Mouse (Mus musculus) ovary, adult 18-20 months (tissue): ENCODE data around the gene Hal.
"Not testable (repeated sequence)": the region's sequence is repeated elsewhere in the genome, so short reads cannot be mapped to it uniquely, and the experiment has no call there.

Source experiments
- DNase-seq: peaks from one replicate; pipeline ENCODE4 v3.0.0; 2022; ENCODE audit warnings: low spot score, mixed read lengths

The Hal gene

DNA sequence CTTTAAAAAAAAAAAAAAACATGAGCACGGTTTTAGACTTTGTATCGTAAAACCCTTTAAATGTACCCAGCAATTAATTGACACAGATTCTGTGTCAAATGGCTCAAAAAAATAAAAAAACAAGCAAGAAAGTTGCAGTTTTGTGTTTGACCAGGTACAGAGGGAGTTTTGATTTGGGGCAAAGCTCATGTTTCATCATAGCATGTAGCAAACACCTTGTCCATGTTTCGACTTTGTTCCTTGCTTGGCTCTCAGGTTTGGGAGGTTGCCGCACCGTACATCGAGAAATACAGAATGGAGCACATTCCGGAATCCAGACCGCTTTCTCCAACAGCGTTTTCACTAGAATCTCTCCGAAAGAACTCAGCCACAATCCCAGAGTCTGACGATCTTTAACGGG lies 27.4 kb downstream of the Hal start:
- no peak for DNase-seq

DNA sequence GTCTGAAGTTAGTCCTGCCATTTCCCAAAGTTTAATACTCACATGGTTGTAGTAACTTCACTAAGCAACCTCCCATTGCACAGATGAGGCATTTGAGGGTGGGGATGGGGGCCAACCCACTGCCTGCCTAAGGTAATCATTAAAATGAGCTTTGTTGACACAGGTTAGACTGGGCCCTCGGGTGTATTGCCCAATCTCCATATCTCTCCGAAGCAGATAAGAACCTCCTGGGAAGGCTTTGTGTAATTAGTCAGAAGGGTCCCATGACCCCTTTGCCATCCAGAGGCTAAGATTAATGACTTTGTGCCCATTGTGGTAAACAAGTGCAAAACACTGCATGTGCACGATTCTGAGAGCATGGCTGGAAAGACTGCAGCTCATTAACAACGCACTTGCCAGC lies 29.2 kb downstream of the Hal start:
- no peak for DNase-seq

DNA sequence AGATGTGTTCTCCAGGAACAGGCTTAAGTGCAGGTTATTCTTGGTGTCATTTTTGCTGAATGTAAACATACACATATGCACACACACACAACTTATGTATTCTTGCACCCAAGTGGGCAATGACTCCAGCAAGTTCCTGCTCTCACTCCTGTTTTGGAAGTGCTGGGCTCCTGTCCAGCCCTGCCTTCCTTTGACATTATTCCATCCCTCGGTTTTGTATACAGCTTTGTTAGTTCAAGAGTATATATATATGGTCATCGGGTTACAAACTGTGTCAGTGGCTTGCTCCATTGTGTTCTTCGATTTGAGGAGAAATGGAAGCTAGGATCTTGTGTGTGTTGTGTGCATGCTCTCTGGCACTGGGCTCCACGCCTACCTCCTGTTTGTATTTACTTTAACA lies 29.6 kb downstream of the Hal start:
- no peak for DNase-seq

DNA sequence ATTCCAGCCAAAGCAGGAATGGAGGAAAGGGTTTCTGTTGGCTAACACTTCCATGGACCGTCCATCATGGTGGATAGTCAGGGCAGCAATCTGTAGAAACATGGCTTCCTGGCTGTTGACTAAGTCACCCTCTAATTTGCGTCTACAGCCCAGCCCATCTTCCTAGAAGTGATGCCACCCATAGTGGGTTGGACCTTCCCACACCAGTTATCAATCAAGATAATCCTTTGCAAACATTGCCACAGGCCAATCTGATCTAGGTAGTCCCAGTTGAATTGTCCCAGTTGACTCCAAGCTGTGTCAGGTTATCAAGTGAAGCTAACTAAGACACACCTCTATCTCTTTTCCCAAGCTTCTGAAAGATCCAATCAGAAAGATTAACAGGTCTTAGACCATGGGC lies 30.1 kb downstream of the Hal start:
- DNase-seq, result no peak

DNA sequence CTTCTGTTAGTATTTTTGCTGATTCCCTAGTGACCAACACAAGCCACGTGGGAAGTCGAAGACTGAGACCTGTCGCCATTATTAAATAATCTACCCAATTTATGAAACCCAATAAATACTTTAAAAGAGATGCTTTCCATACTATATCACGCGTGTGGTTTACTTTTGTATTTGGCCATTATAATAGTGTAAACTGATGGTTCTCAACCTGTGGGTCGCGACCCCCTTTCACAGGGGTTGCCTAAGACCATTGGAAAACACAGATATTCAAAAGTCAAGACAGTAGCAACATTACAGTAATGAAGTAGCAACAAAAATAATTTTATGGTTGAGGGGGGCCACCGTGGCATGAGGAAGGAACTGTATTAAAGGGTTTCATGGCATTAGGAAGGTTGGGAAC lies 30.6 kb downstream of the Hal start:
- DNase-seq, result no peak

DNA sequence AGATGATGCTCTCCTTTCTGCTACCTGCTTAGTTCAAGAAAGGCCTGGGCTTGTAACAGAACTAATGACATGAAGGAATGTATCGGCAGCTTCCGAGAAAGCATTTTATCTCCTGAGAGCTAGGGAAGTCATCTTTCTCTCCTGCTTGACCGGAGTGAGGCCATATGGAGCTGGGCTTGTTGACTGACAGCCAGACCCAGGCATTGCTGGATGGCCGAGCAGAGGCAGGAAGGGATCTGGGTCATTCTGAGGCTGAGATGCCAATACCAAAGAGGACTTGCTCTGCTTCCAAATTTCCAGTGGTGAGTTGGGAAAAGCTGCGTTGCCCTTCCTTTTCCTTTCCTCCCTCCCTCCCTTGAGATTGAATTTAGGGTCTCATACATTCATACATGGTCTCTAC lies 31.2 kb downstream of the Hal start:
- no peak for DNase-seq

DNA sequence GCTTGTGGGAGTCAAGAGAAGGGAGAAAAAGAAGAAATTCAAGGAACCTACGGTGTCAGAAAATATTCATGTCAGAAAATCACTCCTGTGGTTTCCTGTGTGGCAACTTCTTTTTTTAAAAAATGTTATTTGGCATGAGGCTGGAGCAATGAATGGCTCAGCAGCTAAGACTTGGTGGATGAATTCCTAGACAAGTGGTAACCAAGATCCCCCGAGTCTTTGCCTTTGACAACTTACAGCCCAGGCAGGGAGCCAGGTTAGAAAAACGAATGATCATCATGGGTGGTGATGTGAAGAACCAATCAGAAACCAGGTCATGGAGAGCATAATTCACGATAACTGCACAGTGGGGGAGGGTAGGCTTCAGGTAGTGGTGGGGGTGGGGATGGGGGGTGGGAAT lies 32.4 kb downstream of the Hal start:
- DNase-seq, result no peak

DNA sequence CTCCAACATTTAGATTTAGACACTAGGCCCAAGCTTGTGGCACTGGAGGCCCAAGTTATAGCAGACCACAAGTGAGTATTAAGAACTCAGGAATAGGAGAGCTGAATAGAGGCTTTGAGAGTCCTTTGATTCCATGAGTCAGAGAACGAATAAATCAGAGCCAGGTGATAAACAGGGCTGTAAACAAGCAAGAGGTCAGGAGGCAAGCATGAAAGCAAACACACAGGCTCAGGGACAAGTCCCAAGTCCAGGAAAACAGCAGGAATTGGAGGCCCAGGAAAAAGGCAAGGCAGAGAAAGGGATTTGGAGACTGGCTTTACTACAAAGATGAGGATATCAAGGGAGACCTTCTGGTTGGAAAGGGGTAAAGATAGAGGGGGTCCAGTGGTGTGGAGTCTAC lies 36.8 kb downstream of the Hal start:
- no peak for DNase-seq

DNA sequence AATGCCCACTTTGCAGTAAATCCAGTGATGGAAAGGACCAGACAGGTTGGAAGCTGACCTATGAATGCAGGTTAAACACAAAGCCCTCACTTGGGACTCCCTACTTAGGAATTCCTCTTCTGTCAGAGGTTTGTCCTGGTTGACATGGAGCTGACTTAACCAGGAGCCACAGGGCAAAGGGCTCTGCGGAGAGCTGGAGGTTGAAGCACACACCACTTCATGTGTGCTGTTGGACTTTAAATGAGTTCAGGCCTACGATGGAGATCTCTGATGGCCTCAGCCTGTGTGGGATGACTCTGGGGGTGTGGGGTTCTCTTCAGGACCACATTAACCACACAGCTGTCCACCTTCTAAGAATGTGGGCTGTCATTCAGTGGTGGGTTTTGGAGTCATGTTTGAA lies 49.7 kb downstream of the Hal start:
- no peak for DNase-seq

DNA sequence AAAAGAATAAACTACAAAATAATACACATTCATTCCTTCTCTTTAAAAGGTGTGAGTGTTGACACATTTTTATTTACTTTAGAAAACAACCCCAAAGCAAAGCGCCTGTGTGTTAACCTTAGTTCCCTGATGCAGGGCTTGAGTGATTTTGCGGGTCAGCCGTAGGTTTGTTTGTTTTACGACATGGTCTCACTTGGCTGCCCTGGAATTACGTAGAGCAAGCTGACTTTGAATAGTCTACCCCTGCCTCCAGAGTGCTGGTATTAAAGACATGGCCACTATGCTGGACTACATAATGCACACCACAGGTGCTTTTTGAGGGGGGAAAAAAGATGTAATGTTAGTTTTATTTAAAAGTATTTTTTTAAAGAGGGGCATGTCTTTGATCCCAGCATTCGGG lies 50.2 kb downstream of the Hal start:
- DNase-seq, result no peak

DNA sequence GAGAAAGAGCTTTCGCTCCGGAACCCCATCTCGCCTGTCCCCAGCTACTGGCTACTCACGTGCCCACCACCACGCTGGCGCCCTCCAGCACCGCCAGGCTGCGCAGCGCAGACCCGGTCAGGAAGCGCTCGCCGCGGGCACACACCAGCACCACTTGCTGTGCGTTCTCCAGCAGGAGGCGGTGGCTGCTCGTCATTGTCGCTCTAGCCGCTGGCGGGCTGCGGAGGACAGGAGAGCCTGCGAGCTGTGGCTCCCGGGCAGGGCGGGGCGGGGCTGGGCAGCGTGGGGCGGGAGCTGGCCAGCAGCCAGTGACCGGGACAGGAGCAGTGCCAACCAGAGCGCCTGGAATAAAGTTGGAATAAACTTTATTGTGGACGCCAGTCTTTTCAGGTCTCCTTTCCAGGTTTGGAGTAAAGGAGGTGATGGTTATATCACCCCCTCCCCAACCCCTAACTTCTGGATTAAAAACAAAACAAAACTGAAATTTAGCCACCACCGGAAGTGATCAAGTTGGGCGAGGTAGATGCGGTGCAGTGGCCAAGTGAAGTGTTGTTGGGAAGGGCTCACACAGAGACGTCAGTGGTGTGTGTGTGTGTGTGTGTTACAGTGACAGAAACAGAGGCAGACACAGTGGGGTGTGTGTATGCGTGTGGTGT lies 51.3 kb downstream of the Hal start, which contains the start of gene Amdhd1:
Amdhd1 (minus strand) TSS at position 259 of the 656 bp plus-strand sequence.
- peak; percentile 83 for DNase-seq

DNA sequence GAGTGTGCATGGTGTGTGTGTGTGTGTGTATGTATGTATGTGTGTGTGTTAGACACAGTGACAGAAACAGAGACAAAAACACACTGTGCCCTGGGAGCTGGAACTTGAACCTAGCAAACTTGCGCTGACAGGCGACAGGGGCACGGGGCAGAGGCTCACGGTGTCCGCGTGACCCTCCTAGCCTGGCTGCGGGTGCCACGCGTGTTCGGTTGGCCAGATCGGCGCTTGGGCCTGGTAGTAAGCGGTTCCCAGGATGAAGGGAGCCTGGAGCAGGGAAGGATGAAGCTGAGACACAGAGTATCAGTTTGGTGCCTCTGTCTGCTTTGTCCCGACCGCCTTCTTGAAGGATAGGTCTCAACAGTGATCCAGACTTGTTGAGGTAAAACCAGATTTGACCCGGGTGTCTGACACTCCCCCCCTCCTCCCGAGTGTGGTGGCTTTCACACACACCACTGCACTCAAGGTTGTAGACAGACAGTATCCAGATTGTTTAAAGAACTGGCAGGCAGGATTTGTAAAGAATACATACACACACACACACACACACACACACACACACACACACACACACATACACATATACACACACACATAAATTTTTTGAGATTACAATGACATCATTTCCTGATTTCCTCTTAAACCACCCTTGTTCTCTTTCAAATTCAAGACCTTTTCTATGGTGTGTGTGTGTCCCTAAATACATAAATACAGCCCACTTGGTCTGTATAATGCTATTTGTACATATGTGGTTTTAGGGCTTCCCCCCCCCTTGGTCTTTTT lies 52.1 kb downstream of the Hal start, which contains the start of gene Ccdc38:
Ccdc38 (plus strand) TSS at position 202 of the 780 bp plus-strand sequence.
- no peak for DNase-seq

DNA sequence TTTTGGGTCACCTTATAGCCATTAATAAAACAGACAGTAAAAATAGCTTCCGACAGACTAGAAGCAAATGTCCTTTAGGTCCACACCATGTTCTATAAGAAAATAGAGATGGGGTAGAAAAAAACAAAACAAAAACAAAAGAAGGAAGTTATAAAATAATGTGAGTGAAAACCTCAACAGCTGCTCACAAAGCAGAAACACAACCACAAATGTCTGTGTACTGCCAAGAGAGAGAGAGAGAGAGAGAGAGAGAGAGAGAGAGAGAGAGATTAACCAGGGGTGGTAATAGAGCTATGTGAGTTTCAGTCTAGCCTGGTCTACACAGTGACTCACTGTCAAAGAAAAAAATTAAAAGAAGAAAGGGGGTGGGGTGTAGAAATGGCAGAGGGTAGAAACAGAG lies 53.0 kb downstream of the Hal start:
- no peak for DNase-seq

DNA sequence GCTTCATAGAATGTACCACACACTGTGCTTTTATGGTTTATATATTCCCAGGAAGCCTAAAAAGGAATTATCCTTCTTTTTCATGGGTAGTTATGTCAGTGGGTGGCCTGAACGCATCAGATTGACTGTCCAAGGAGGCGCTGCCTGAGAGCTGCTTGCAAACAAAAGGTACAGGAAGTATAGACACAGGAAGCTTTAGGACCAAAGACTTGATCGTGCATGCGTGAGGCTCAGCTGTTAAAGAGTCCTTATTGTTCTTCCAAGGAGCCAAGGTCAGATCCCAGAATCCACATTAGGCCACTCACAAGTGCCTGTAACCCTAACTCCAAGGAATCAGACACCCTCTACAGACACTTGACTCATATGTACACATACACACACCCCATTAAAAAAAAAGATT lies 53.8 kb downstream of the Hal start:
- DNase-seq, result no peak

DNA sequence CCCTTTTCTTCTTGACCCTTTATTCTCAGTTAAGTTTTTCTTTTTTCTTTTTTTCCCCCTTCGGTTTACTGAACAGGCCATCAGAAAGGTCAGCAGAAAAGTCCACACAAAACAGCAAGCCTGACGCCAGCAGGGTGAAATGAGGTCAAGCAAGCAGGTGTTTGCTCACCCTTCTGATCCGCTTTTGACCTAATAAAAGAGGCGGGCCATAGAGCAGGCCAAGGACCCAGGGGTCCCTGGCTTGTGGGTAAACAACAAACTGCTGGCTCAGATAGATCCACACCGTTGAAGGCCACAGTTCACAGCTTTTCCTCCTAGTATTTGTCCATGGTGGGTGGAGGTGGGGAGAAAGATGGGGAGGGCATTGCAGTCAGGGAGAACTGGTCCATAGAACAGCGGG lies 54.6 kb downstream of the Hal start:
- no peak for DNase-seq

DNA sequence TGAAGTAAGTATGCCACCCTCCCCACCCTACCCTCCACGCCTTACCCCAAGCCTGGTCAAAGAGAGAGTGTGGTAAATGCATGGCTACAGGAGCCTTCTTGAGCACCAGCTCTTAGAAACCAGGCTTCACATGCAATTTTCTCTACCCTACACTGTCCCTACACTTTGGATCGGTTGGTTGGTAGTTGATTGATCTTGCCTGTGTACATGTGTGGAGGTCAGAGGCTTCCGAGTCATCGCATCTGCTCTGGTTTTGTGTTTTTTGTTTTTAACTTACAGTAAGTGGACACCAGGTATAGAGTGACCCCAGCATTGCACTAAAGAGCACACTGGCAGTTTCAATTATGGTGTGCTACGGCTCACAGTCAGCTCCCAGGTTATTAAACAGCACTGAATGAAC lies 55.6 kb downstream of the Hal start:
- no peak for DNase-seq

DNA sequence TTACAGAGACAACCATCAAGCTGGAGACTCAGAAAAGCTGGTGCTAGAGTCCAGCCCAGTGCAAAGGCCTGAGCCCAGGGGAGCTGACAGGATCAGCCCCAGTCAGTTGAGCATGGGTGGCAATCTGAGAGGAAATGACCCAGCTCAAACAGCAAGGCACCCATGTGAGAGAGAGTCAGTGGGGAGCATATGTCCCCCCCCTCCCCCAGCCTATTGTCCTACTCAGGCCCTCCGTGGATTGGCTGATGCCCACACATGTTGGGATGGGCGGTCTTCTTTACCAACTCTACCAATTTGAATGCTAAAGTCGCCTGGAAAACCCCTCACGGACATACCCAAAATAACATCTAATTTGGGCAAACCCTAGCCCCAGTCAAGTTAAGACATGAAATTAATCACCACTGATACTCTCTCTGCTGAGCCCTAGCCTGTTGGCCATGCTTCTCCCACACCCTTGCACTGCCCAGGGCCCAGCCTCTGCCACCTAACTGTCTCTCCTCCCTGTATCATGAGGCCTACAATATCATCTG lies 59.2 kb downstream of the Hal start:
- DNase-seq, result no peak

DNA sequence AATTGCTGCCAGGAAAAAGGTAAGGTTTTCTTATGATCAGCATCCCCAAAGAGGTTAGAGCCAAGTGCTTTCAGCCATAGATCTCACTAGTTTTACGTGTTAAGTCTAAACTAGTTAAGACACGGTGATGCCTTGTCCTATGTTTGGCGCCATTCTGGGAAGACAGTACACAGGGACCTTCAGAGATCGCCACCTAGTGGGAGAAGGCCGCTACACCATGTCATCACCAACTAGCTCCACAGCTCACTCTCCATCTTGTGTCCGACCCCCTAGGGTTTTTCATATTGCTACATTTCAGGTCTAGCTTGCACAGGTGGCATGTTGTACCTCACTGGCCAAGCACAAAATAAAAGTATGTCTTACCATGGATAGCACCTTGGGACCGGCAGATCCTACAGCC lies 60.4 kb downstream of the Hal start:
- no peak for DNase-seq

DNA sequence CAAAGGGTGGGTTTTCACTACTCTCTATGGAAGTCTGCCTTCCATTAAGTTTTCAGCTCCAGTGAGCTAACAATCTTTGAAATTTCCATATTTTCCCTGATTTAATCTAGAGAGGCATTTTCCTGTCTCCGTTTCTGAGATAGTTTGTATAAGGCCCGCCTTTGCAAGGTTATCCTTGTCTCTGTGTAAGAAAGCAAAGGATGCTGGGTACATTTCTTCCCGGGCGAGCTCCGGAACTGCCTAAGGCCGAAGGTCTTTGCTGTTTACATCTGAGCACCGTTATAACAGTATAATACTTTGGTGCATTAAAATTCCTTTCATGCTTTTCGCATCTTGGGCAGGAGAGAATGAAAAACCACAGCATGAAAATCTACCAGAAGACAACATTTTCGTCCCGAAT lies 61.3 kb downstream of the Hal start:
- no peak for DNase-seq

DNA sequence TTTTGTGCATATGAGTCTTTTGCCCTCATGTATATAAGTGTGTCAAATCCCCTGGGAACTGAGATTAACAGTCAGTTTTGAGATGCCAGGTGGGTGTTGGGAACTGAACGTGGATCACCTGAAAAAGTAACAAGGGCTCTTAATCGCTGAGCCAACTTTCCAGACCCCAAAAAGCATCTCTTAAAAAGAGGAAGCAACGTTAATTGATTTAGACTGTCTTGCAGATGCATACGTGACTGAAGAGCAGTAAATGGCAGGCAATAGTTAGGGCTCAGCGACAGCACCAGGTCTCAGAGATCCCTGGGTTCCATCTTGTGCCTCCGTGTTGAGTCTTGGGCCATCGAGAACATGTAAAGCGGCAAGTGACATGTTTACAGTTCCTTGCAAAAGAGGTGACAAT lies 64.0 kb downstream of the Hal start:
- DNase-seq, result no peak

DNA sequence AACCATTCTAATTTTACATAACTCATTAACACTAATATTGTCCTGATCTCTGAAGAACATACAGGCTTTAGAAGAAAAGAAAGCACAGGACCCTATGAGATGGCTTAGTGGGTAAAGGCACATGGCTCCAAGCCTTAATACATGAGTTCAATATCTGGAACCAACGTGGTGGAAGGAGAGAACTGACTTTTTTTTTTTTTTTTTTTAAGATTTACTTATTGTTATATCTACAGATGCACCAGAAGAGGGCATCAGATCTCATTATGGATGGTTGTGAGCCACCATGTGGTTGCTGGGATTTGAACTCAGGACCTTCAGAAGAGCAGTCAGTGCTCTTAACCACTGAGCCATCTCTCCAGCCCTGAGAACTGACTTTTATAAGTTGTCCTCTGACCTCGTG lies 69.4 kb downstream of the Hal start:
- not testable (repeated sequence) for DNase-seq

DNA sequence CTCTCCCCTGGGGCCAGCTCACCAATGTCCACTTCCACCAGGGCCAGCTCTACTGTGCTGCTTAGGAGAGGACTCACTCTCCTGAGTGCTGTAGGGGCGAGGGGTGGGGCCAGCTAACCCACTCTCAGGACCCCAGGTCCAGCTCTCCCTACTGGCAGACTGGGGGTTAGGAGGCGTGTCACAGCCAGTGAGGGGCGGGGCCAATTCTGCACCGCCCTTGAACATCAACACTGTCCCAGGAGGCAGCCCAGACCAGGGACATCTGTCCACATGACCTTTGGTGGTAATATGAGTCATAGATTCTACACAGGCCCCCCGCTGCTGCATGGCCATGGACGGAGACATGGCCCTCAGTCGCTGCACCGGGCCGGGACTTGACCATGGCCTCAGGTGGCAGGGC lies 71.2 kb downstream of the Hal start:
- no peak for DNase-seq

DNA sequence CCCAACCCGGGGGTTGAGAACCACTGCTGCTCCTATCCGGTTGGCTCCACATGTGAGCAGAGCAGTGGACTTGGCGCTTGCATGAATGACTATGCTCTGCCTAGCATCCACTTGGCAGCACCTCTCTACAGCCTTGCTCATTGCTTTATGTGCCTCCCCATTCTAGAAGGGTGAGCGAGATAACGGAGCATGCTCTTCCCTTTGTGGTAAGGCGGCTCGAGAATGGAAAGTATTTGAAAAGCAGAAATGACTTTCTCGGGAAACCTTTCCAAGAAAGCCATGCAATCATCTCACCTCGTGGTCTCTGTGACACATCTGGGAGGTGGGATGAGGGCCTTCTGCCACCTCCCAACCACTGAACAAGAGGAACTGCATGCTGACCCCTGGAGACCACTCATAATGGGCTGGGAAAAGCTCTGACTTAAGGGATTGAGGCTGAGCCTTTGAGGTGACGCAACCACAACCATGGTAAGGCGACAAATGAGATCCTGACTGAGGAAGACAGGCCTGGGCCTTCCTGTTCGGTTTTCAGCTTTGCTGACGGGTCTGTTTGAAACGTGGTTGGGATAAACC lies 76.0 kb downstream of the Hal start:
- no peak for DNase-seq
